Mouse (Mus musculus) testis, adult 2 months (tissue): ENCODE data around the gene Phf1.
A peak's percentile ranks its signal among the peaks of the same experiment; 100 is the strongest.
"Not testable (repeated sequence)": the region's sequence is repeated elsewhere in the genome, so short reads cannot be mapped to it uniquely, and the experiment has no call there.

Experiments
- CTCF ChIP-seq: fragments of 200-500 bp; IDR thresholded peaks from 2 replicates; pipeline ENCODE4 v1.5.1; 2012; ENCODE audit warnings: low read depth, mild to moderate bottlenecking, inconsistent platforms, low read length, moderate library complexity; ENCODE audit not compliant: control insufficient read depth, insufficient read depth, insufficient replicate concordance
- POLR2A ChIP-seq: fragments of 200-500 bp; IDR thresholded peaks from 2 replicates; pipeline ENCODE4 v1.6.1; 2012; ENCODE audit warnings: low read depth, mild to moderate bottlenecking, inconsistent platforms, low read length, moderate library complexity; ENCODE audit not compliant: control insufficient read depth

GRCm38 (mm10) chr17:26931795-26932194 lies 1.1 kb upstream of the Phf1 start:
- TF ChIP-seq CTCF, result peak; percentile 23; the same call in 1 of the 2 replicates
- not testable (repeated sequence) for TF ChIP-seq POLR2A
